Mouse (Mus musculus): Measurements from ENCODE around the gene Zfp444. TPM values are rescaled to one million over a fixed set of nuclear protein-coding genes. Genes with fewer than 3 reads are reported as not detected.

Gene Zfp444
- polyA plus RNA-seq, 1 experiment from 2014 or later, result 66.2 TPM

DNA sequence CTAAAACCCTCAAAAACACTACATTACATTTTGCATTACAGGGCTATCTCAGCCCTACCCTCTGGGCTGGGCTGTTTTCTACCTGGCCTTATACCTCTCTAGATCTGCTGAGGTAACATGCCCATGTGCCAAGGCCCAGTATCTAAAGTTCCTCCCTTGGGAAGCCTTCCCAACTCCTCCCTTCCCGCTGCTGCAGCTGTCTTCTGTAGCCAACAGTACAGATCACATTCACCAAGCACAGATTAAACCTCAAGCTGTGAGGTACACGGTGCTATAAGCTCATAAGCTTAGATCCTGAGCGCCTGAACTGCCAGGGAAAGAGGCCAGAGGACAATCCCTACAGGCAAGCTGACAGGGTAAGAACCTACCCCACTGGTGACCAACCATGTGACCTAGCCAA lies 20.0 kb upstream of the Zfp444 start:
- Histone ChIP-seq H3K36me3 (ENCODE audit: insufficient read depth, low read length) (no peaks in the 10 kb centered on the region), H3K9ac (ENCODE audit: low read depth, low read length) (no peak overlapping the region), H3K9me3 (replicated peaks; ENCODE audit: low read length) (no peaks in the 10 kb centered on the region), H3K27ac (no peak overlapping the region), H3K4me2 (ENCODE audit: low read length) (no peak overlapping the region), H3K4me3 (replicated peaks; ENCODE audit: low read depth, low read length) (no peak overlapping the region), H3K27me3 (ENCODE audit: insufficient read depth, low read length) (no peaks in the 10 kb centered on the region), H3K4me1 (replicated peaks; ENCODE audit: insufficient read depth, low read length) (peaks cover 35% of the 10 kb centered on the region)
- no peak for ATAC-seq (replicated peaks; ENCODE audit: low FRiP score, low read depth)
- no peak for DNase-seq (ENCODE audit: low spot score)
- 80% methylated on average over 3 of the region's 3 CpGs for WGBS
- no peak for TF ChIP-seq CTCF (IDR thresholded peaks at IDR 0.05; ENCODE audit: low read depth)

DNA sequence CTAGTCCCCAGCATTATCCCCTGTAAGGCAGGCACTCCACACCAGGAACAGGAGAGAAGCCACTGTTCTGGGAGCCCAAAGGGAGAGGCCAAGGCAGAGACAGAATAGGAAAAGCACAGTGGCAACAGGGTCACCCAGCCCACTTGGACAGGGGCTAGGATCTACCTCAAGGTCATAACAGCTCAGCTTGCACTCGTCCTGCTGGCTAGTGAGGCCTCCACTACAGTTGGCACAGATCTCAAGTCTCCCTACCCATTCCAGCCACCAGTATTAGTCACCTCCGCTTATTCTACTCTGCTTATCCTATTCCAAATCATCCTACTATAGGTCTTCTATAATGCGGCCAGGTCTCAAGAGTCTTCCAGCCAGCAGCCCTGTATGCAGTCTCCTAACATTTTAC lies 18.9 kb upstream of the Zfp444 start:
- no peak overlapping the region for H3K4me3 ChIP-seq (replicated peaks; ENCODE audit: low read depth, low read length)
- no peaks in the 10 kb centered on the region for H3K36me3 ChIP-seq (ENCODE audit: insufficient read depth, low read length)
- no peak overlapping the region for H3K27ac ChIP-seq
- 0 out of 2 replicates have a peak overlapping the region, but pooled peaks have one; percentile 81 for H3K4me2 ChIP-seq (ENCODE audit: low read length)
- H3K4me1 ChIP-seq (replicated peaks; ENCODE audit: insufficient read depth, low read length), result peaks cover 30% of the 10 kb centered on the region
- 0 out of 2 replicates have a peak overlapping the region, but pooled peaks have one; percentile 4 for H3K9ac ChIP-seq (ENCODE audit: low read depth, low read length)
- no peaks in the 10 kb centered on the region for H3K9me3 ChIP-seq (replicated peaks; ENCODE audit: low read length)
- TF ChIP-seq CTCF (IDR thresholded peaks at IDR 0.05; ENCODE audit: low read depth), result no peak
- ATAC-seq (replicated peaks; ENCODE audit: low FRiP score, low read depth) (no peak), DNase-seq (ENCODE audit: low spot score) (no peak)
- WGBS, result 80% methylated on average over 3 of the region's 3 CpGs
- no peaks in the 10 kb centered on the region for H3K27me3 ChIP-seq (ENCODE audit: insufficient read depth, low read length)

- Histone ChIP-seq H3K9me3 (replicated peaks; ENCODE audit: low read length) (no peaks in the 10 kb centered on the region), H3K4me2 (ENCODE audit: low read length) (peak overlapping the region; percentile 81), H3K4me3 (replicated peaks; ENCODE audit: low read depth, low read length) (peak overlapping the region; percentile 83; the same call in 1 of the 2 replicates), H3K36me3 (ENCODE audit: insufficient read depth, low read length) (no peaks in the 10 kb centered on the region), H3K27me3 (ENCODE audit: insufficient read depth, low read length) (no peaks in the 10 kb centered on the region), H3K4me1 (replicated peaks; ENCODE audit: insufficient read depth, low read length) (peaks cover 29% of the 10 kb centered on the region), H3K27ac (peak overlapping the region; percentile 96), H3K9ac (ENCODE audit: low read depth, low read length) (peak overlapping the region; percentile 4; the same call in 1 of the 2 replicates)
- 34% methylated on average over 5 of the region's 5 CpGs for WGBS
- DNase-seq (ENCODE audit: low spot score) (no peak), ATAC-seq (replicated peaks; ENCODE audit: low FRiP score, low read depth) (no peak)
- no peak for TF ChIP-seq CTCF (IDR thresholded peaks at IDR 0.05; ENCODE audit: low read depth)
Observed at GRCm38 (mm10) chr7:6154164-6154563, 17.9 kb upstream of the Zfp444 start.

DNA sequence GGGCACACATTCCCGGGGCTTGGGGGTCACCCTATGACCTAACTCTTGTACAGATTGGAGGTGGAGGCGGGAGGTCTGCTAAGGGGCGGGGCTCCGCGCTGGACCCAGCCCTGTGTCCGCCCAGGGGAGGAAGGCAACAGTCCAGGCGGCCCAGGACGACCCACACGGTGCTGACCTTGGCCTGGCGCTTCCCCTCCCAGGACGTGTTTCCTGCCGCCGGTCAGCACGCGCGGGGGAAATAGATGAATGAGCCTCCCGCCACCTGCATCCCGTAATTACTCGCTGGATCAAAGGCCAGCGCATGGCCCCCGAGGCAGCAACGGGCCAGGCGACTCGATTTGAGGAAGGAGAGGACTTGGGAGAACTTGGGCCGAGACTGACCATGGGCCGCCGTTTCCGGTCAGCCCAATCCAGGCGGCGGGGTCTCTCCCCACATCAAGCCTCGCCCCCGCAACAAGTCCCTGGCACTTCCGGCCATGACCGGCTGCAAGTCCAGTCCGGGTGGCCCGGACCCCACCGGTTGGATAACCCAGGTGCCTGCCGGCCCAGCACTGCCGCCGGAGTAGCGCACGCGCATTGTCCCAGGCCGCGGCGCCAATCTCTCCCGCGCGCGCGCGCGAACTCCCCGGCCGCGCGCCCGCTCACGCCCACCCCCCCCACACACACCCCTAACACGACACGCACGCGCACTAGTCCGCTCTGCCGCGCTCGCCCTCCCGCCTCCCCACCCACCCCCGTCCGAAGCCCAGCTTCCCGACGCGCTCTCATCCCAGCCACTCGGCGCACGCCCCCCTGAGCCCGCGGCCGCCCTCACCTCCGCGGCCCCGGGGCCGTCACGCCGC lies 16.8 kb upstream of the Zfp444 start:
- peak overlapping the region; percentile 81 for H3K4me2 ChIP-seq (ENCODE audit: low read length)
- TF ChIP-seq CTCF (IDR thresholded peaks at IDR 0.05; ENCODE audit: low read depth), result no peak
- under 1% methylated on average over 73 of the region's 85 CpGs for WGBS
- H3K27me3 ChIP-seq (ENCODE audit: insufficient read depth, low read length), result no peaks in the 10 kb centered on the region
- peak overlapping the region; percentile 83 for H3K4me3 ChIP-seq (replicated peaks; ENCODE audit: low read depth, low read length)
- H3K4me1 ChIP-seq (replicated peaks; ENCODE audit: insufficient read depth, low read length), result peaks cover 29% of the 10 kb centered on the region
- peak overlapping the region; percentile 96 for H3K27ac ChIP-seq
- DNase-seq (ENCODE audit: low spot score) (peak; percentile 86), ATAC-seq (replicated peaks; ENCODE audit: low FRiP score, low read depth) (peak; percentile 77)
- peak overlapping the region; percentile 90 for H3K9ac ChIP-seq (ENCODE audit: low read depth, low read length)
- no peaks in the 10 kb centered on the region for H3K36me3 ChIP-seq (ENCODE audit: insufficient read depth, low read length)
- H3K9me3 ChIP-seq (replicated peaks; ENCODE audit: low read length), result no peaks in the 10 kb centered on the region

DNA sequence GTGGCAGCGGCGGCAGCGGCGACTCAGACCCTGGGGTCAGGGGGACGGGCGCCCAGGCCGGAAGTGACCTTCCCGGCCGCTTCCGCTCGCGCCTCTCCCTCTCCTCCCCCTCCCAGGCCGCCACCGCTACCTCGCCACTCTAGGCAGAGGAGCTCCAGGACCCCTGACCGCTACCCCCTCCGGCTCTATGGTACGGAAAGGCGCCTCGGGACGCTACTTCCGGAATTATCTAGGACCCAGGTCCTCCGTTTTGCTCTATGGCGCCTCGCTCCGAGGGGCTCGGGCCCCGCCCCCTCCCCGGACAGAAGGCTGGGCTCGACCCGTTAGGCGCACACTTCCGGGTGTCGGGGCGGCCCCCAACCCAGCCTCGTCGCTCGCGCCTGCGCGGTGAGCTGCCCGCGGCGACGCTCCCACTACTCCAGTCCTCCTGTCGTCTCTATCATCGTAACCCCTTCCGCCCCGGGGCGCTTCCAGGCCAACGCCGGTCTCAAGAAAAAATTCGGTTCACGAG lies 16.1 kb upstream of the Zfp444 start, which contains the start of gene Zfp787:
Gene Zfp787, minus strand, starts transcription at position 97 of the 511 bp plus-strand sequence.
- peak within 1 kb of the TSS; percentile 81 for H3K4me2 ChIP-seq (ENCODE audit: low read length)
- peak within 1 kb of the TSS; percentile 96 for H3K27ac ChIP-seq
- WGBS, result under 1% methylated on average over 48 of the region's 54 CpGs
- peaks cover 24% of the 10 kb centered on the region for H3K4me1 ChIP-seq (replicated peaks; ENCODE audit: insufficient read depth, low read length)
- H3K9me3 ChIP-seq (replicated peaks; ENCODE audit: low read length), result no peaks in the 10 kb centered on the region
- peak within 1 kb of the TSS; percentile 83 for H3K4me3 ChIP-seq (replicated peaks; ENCODE audit: low read depth, low read length)
- no peaks in the 10 kb centered on the region for H3K36me3 ChIP-seq (ENCODE audit: insufficient read depth, low read length)
- TF ChIP-seq CTCF (IDR thresholded peaks at IDR 0.05; ENCODE audit: low read depth), result no peak
- ATAC-seq (replicated peaks; ENCODE audit: low FRiP score, low read depth), result peak; percentile 96
- peak within 1 kb of the TSS; percentile 90 for H3K9ac ChIP-seq (ENCODE audit: low read depth, low read length)
- no peaks in the 10 kb centered on the region for H3K27me3 ChIP-seq (ENCODE audit: insufficient read depth, low read length)
- DNase-seq (ENCODE audit: low spot score), result peak; percentile 99

DNA sequence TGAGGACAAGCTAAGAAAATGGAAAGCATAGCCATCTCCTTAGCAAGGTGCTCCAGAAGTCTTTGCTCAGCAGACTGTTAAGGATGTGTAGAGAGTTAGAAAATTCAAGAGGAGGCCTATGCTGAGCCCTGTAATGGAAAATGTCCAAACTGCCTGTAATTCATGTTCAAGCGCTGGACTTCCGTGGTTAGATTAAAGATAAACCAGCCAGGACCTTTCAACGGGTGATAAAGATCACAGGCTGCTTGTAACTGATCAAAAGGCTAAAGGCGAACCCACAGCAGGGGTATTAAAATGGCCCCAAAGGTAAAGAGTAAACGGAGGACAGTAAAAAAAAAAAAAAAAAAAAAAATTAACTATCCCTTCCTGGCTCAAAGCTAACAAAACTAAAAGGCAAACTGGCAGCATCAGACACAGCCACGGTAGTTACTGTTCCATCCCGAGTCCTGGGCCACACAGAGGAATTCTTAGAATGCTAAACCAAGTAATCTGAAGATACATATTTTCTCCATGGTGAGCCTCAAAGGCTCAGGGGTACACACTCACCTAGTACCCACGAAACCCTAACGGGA lies 15.0 kb upstream of the Zfp444 start:
- H3K4me1 ChIP-seq (replicated peaks; ENCODE audit: insufficient read depth, low read length), result peaks cover 17% of the 10 kb centered on the region
- peak overlapping the region; percentile 83 for H3K4me3 ChIP-seq (replicated peaks; ENCODE audit: low read depth, low read length)
- ATAC-seq (replicated peaks; ENCODE audit: low FRiP score, low read depth) (no peak), DNase-seq (ENCODE audit: low spot score) (no peak)
- peak overlapping the region; percentile 81 for H3K4me2 ChIP-seq (ENCODE audit: low read length)
- TF ChIP-seq CTCF (IDR thresholded peaks at IDR 0.05; ENCODE audit: low read depth), result no peak
- H3K27ac ChIP-seq, result peak overlapping the region; percentile 96
- WGBS, result 30% methylated on average over 9 of the region's 9 CpGs
- no peaks in the 10 kb centered on the region for H3K27me3 ChIP-seq (ENCODE audit: insufficient read depth, low read length)
- H3K9me3 ChIP-seq (replicated peaks; ENCODE audit: low read length), result no peaks in the 10 kb centered on the region
- no peaks in the 10 kb centered on the region for H3K36me3 ChIP-seq (ENCODE audit: insufficient read depth, low read length)
- no peak overlapping the region for H3K9ac ChIP-seq (ENCODE audit: low read depth, low read length)
